Mouse (Mus musculus) bone marrow, adult 2 months (tissue): ENCODE measurements around the gene Foxp2. TPM values are rescaled to one million over a fixed set of nuclear protein-coding genes. Genes with fewer than 3 reads are reported as not detected.

ENCODE experiments used
- H3K27ac ChIP-seq: fragments of 200-500 bp; 2 replicates; pipeline ENCODE4 v1.5.1; 2012; ENCODE audit warnings: low read depth, mild to moderate bottlenecking, control low read depth, inconsistent platforms, low read length; ENCODE audit not compliant: control insufficient read depth, poor library complexity, insufficient read depth
- H3K4me1 ChIP-seq: fragments of 200-500 bp; 2 replicates; pipeline ENCODE4 v1.6.1; 2011; ENCODE audit warnings: low read length; ENCODE audit not compliant: control insufficient read depth, insufficient read depth
- H3K4me3 ChIP-seq: fragments of 200-500 bp; replicated peaks from 2 replicates; pipeline ENCODE3; 2011; ENCODE audit warnings: mild to moderate bottlenecking, low read depth, low read length, control low read depth; ENCODE audit not compliant: control insufficient read depth
- CTCF ChIP-seq: fragments of 200-500 bp; IDR thresholded peaks from 2 replicates; pipeline ENCODE4 v1.5.1; 2011; ENCODE audit warnings: low read length, control low read depth; ENCODE audit not compliant: control insufficient read depth, insufficient read depth
- POLR2A ChIP-seq: fragments of 200-500 bp; IDR thresholded peaks from 2 replicates; pipeline ENCODE4 v1.6.1; 2011; ENCODE audit warnings: low read depth, mild to moderate bottlenecking, control low read depth, low read length, borderline replicate concordance; ENCODE audit not compliant: control insufficient read depth
- WGBS: fragments of 180-500 bp; shearing (Covaris S2); methylation state at CpG from one replicate; pipeline ENCODE4 v1.1.7; 2018; 5-methylcytosine and 5-hydroxymethylcytosine counted together
- polyA plus RNA-seq: library from polyadenylated mRNA; stranded (reverse); fragments of >200 nt; gene quantifications from 2 replicates; pipeline ENCODE4 v1.2.4, GENCODE M21; 2011; ENCODE audit warnings: low replicate concordance; ENCODE audit not compliant: missing spikeins, insufficient read depth, insufficient read length

The Foxp2 gene
- polyA plus RNA-seq, 1 experiment: 5.3 TPM

DNA sequence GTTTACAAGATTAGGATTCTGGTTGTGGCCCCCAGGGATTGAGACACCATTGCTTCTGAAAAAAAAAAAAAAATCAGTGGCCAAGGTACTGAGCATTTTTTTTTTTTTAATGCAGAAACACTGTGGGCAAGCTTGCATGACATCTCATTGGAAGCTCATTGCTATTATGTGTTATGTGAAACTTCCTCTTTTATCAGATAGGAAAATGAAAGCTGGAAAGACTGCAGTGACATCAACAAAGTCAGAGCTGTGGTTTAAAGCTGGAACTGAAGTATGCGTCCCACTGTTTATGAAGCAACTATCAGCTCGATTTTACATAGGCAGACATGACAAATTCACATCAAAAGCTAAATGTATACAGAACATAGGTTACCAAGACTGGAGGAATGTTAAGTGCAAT lies 562.2 kb downstream of the Foxp2 start:
- 8% methylated on average over 2 of the region's 2 CpGs for WGBS
- H3K4me1 ChIP-seq: no peaks in the 10 kb centered on the region
- no peak overlapping the region for H3K4me3 ChIP-seq
- TF ChIP-seq CTCF: no peak
- no peak for TF ChIP-seq POLR2A
- no peak overlapping the region for H3K27ac ChIP-seq

DNA sequence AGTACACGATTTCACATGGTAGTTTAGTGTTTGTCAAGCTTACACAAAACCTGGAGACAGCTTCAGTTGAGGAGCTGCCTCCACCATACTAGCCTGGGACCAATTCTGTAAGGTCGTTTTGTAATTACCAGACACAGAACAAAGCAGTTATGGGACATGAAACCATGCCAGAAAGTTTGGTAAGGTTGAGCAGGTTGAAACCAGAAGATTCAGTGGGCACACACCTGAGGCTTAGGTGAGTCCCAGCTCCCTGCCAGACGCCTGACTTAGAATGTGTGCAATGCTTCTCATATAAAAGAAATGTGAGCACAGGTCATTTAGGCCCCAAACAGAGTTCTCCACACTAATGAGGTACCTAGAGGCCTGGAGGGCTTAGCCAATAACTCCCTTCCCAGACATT lies 564.3 kb downstream of the Foxp2 start:
- 68% methylated on average over 3 of the region's 3 CpGs for WGBS
- TF ChIP-seq CTCF (no peak), POLR2A (no peak)
- Histone ChIP-seq H3K4me3 (no peak overlapping the region), H3K27ac (no peak overlapping the region), H3K4me1 (no peaks in the 10 kb centered on the region)

GRCm38 (mm10) chr6:15466634-15467033 lies 565.5 kb downstream of the Foxp2 start:
- H3K4me1 ChIP-seq: no peaks in the 10 kb centered on the region
- H3K4me3 ChIP-seq: no peak overlapping the region
- no peak for TF ChIP-seq POLR2A
- no peak for TF ChIP-seq CTCF
- 59% methylated on average over 1 of the region's 1 CpGs for WGBS
- no peak overlapping the region for H3K27ac ChIP-seq

DNA sequence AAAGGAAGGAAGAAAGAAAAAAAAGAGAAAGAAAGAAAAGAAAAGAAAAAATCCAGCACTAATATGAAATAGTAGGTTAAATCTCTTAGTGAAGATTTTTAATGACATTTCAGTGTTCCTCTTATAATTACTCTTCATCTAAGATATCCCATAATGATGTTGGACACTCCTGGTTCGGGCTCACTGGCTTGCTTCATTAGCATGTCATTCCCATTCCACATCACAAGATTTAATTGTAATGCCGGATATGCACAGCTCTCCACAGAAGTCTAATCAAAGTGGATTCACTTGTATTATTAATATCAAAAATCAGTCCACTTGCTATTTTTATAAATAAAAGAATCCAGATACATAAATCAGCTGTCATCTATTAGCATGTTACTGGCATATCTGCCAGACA lies 585.8 kb downstream of the Foxp2 start:
- no peak for TF ChIP-seq CTCF
- no peak for TF ChIP-seq POLR2A
- WGBS: 85% methylated on average over 2 of the region's 2 CpGs

More for the DNA sequence above, 585.8 kb downstream of the Foxp2 start:
- Histone ChIP-seq H3K4me3 (no peak overlapping the region), H3K27ac (no peak overlapping the region), H3K4me1 (no peaks in the 10 kb centered on the region)

Other genes starting within 250 kb of the Foxp2 start
- gene Ppp1r3a, start 146.1 kb upstream of the Foxp2 start, polyA plus RNA-seq: not detected in 2 replicates